Mouse (Mus musculus): ENCODE results near the gene Prrc2c. TPM values are rescaled to one million over a fixed set of nuclear protein-coding genes. Genes with fewer than 3 reads are reported as not detected.

Gene Prrc2c
- polyA plus RNA-seq, 1 experiment from 2014 or later, result 107 TPM

DNA sequence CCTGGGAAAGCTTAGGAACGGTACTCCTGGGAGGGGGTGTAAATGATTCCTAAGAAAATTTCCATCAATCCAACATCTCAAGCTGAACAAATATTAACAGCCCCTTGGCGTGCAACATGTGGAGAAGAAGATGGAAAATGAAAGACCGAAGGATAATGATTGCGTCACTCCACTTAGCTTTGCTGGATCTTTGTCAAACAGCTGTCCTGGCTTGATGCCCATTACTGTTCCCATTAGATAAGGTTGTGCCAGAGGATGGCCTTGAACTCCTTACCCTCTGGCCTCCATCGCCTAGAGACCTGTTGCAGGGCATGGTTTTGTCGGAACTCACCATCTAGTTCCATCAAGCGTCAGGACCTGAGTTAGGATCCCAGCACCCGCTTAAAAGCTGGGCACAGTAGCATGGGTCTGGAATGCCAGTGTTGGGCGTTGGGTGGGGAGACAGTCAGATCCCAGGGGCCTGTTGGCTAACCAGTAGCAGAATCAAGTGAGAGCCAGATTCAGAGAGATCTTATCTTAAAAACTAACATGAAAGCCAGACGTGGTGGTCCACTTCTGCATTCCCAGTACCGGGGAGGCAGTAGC is 80.0 kb downstream of the Prrc2c start:
- WGBS, result 81% methylated on average over 11 of the region's 11 CpGs

DNA sequence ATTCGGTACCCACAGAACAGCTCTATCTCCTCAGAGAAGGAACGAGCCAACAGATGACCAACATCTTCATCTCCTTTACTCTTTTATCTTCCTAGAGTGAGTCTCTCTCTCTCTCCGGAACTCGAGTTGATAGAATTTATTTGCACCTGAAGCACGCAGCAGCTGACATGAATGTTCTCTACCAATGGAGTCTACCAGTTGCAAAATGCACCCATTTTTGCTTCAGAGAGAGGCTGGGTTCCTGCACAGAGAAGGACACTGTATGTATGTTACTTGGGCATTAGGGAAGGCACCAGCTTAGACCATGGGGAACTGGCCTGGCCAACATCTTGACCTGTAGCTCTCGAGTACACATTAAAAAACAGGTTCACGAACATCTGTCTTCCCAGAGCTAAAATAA is 82.2 kb downstream of the Prrc2c start, which contains the start of gene Myocos:
TSS of gene Myocos (minus strand) at position 101 of the 400 bp plus-strand sequence.
- H3K9ac ChIP-seq (ENCODE audit: low read depth, low read length), result no peak within 1 kb of the TSS
- TF ChIP-seq CTCF (IDR thresholded peaks at IDR 0.05; ENCODE audit: low read depth), result no peak
- no peaks in the 10 kb centered on the region for H3K27me3 ChIP-seq (ENCODE audit: insufficient read depth, low read length)
- H3K4me2 ChIP-seq (ENCODE audit: low read length), result no peak within 1 kb of the TSS
- no peak for ATAC-seq (replicated peaks; ENCODE audit: low FRiP score, low read depth)
- H3K4me1 ChIP-seq (replicated peaks; ENCODE audit: insufficient read depth, low read length), result no peaks in the 10 kb centered on the region
- DNase-seq (ENCODE audit: low spot score), result no peak
- H3K4me3 ChIP-seq (replicated peaks; ENCODE audit: low read depth, low read length), result no peak within 1 kb of the TSS
- H3K27ac ChIP-seq, result no peak within 1 kb of the TSS
- H3K36me3 ChIP-seq (ENCODE audit: insufficient read depth, low read length), result no peaks in the 10 kb centered on the region
- 86% methylated on average over 7 of the region's 7 CpGs for WGBS
- H3K9me3 ChIP-seq (replicated peaks; ENCODE audit: low read length), result no peaks in the 10 kb centered on the region

More for the DNA sequence above, 80.0 kb downstream of the Prrc2c start:
- DNase-seq (ENCODE audit: low spot score) (no peak), ATAC-seq (replicated peaks; ENCODE audit: low FRiP score, low read depth) (no peak)
- TF ChIP-seq CTCF (IDR thresholded peaks at IDR 0.05; ENCODE audit: low read depth), result no peak
- Histone ChIP-seq H3K9me3 (replicated peaks; ENCODE audit: low read length) (no peaks in the 10 kb centered on the region), H3K36me3 (ENCODE audit: insufficient read depth, low read length) (no peaks in the 10 kb centered on the region), H3K9ac (ENCODE audit: low read depth, low read length) (no peak overlapping the region), H3K4me2 (ENCODE audit: low read length) (no peak overlapping the region), H3K27ac (no peak overlapping the region), H3K27me3 (ENCODE audit: insufficient read depth, low read length) (no peaks in the 10 kb centered on the region), H3K4me1 (replicated peaks; ENCODE audit: insufficient read depth, low read length) (no peaks in the 10 kb centered on the region), H3K4me3 (replicated peaks; ENCODE audit: low read depth, low read length) (no peak overlapping the region)

DNA sequence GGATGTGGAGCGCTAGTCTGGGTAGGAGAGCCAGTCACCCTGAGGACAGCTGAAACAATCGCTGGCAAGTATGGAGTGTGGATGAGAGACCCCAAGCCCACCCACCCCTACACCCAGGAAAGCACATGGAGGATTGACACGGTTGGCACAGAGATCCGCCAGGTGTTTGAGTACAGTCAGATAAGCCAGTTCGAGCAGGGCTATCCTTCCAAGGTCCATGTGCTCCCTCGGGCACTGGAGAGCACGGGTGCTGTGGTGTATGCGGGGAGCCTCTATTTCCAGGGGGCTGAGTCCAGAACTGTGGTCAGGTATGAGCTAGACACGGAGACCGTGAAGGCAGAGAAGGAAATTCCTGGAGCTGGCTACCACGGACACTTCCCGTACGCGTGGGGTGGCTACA is 91.9 kb downstream of the Prrc2c start:
- Histone ChIP-seq H3K36me3 (ENCODE audit: insufficient read depth, low read length) (no peaks in the 10 kb centered on the region), H3K27ac (no peak overlapping the region), H3K9ac (ENCODE audit: low read depth, low read length) (no peak overlapping the region), H3K4me3 (replicated peaks; ENCODE audit: low read depth, low read length) (no peak overlapping the region), H3K9me3 (replicated peaks; ENCODE audit: low read length) (no peaks in the 10 kb centered on the region), H3K4me2 (ENCODE audit: low read length) (no peak overlapping the region), H3K27me3 (ENCODE audit: insufficient read depth, low read length) (no peaks in the 10 kb centered on the region), H3K4me1 (replicated peaks; ENCODE audit: insufficient read depth, low read length) (no peaks in the 10 kb centered on the region)
- no peak for TF ChIP-seq CTCF (IDR thresholded peaks at IDR 0.05; ENCODE audit: low read depth)
- DNase-seq (ENCODE audit: low spot score) (no peak), ATAC-seq (replicated peaks; ENCODE audit: low FRiP score, low read depth) (no peak)
- WGBS, result 90% methylated on average over 14 of the region's 14 CpGs

DNA sequence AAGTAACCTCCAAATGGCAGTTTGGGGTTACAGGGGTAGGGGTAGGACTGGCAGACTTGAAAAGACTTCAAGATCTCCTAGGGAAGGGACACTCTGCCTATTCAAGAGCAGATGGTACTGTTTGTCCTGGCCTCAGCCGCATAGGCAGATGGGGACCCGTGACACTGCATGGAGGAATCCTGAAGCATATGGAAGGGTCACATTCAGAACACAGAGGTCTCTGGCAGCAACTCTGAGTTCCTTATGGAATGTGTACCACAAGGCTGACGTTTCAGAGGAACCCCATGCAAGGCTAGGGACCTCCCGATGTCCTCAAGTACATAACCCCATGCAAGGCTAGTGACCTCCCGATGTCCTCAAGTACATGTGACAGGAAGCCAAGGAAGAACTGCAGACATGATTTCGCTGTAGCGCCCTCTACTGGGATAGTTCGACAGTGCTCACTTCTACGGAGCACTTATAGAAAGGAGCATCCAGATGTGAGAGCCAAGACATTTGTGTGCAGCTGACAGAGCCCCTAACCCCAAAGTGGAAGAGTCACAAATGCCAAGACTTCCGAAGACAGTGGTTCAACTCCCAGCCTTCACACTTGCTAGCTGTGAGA is 94.2 kb downstream of the Prrc2c start:
- TF ChIP-seq CTCF (IDR thresholded peaks at IDR 0.05; ENCODE audit: low read depth), result no peak
- ATAC-seq (replicated peaks; ENCODE audit: low FRiP score, low read depth) (no peak), DNase-seq (ENCODE audit: low spot score) (no peak)
- Histone ChIP-seq H3K27me3 (ENCODE audit: insufficient read depth, low read length) (no peaks in the 10 kb centered on the region), H3K9me3 (replicated peaks; ENCODE audit: low read length) (no peaks in the 10 kb centered on the region), H3K4me3 (replicated peaks; ENCODE audit: low read depth, low read length) (no peak overlapping the region), H3K36me3 (ENCODE audit: insufficient read depth, low read length) (no peaks in the 10 kb centered on the region), H3K4me1 (replicated peaks; ENCODE audit: insufficient read depth, low read length) (no peaks in the 10 kb centered on the region), H3K27ac (no peak overlapping the region), H3K4me2 (ENCODE audit: low read length) (no peak overlapping the region), H3K9ac (ENCODE audit: low read depth, low read length) (no peak overlapping the region)
- WGBS, result 84% methylated on average over 10 of the region's 10 CpGs

DNA sequence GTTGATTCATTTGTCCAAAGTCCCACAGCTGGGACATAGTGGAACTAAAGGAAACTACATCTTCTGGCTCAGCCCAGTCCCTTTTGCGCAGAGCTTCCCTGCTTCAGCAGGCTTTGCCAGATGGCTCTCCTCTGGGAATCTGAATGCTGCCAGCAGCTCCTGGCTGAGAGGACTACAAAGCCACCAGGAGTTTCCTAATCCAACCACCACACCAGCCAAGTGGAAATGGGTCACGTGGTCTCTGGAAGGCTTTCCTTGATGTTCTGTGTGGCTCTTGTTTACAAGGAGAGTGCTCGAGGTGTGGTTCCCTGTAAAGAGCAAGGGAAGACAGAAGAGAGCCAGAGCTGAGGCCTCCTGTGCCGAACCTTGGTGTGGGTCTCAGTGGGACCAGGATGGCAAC is 96.6 kb downstream of the Prrc2c start:
- no peaks in the 10 kb centered on the region for H3K36me3 ChIP-seq (ENCODE audit: insufficient read depth, low read length)
- no peak overlapping the region for H3K9ac ChIP-seq (ENCODE audit: low read depth, low read length)
- ATAC-seq (replicated peaks; ENCODE audit: low FRiP score, low read depth), result no peak
- no peak overlapping the region for H3K4me3 ChIP-seq (replicated peaks; ENCODE audit: low read depth, low read length)
- no peaks in the 10 kb centered on the region for H3K4me1 ChIP-seq (replicated peaks; ENCODE audit: insufficient read depth, low read length)
- TF ChIP-seq CTCF (IDR thresholded peaks at IDR 0.05; ENCODE audit: low read depth), result no peak
- 46% methylated on average over 4 of the region's 4 CpGs for WGBS
- H3K4me2 ChIP-seq (ENCODE audit: low read length), result no peak overlapping the region
- no peaks in the 10 kb centered on the region for H3K9me3 ChIP-seq (replicated peaks; ENCODE audit: low read length)
- H3K27me3 ChIP-seq (ENCODE audit: insufficient read depth, low read length), result no peaks in the 10 kb centered on the region
- H3K27ac ChIP-seq, result no peak overlapping the region
- DNase-seq (ENCODE audit: low spot score), result no peak

DNA sequence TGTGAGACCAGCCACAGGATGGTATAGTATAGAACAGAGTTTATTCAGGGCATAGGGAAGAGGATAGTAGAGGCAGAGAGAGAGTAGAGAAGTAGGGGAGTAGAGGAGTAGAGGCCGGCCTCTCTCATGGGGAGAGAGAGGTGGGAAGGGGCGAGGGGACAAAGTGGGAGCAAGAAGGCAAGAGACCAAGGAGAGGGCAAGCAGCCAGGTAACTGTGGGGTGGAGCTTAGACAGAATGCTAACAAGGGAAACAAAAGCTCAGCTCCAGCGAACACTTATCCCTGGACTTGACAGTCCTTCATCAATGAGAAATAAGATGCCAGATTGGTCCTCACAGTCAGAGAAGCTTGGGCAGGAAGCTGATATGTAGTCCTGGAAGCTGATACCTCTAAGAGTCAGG is 97.8 kb downstream of the Prrc2c start:
- WGBS, result 62% methylated on average over 3 of the region's 3 CpGs
- no peaks in the 10 kb centered on the region for H3K9me3 ChIP-seq (replicated peaks; ENCODE audit: low read length)
- no peaks in the 10 kb centered on the region for H3K4me1 ChIP-seq (replicated peaks; ENCODE audit: insufficient read depth, low read length)
- no peak overlapping the region for H3K4me2 ChIP-seq (ENCODE audit: low read length)
- H3K9ac ChIP-seq (ENCODE audit: low read depth, low read length), result no peak overlapping the region
- H3K4me3 ChIP-seq (replicated peaks; ENCODE audit: low read depth, low read length), result no peak overlapping the region
- TF ChIP-seq CTCF (IDR thresholded peaks at IDR 0.05; ENCODE audit: low read depth), result no peak
- DNase-seq (ENCODE audit: low spot score), result peak; percentile 21
- H3K27me3 ChIP-seq (ENCODE audit: insufficient read depth, low read length), result no peaks in the 10 kb centered on the region
- no peak overlapping the region for H3K27ac ChIP-seq
- no peaks in the 10 kb centered on the region for H3K36me3 ChIP-seq (ENCODE audit: insufficient read depth, low read length)
- no peak for ATAC-seq (replicated peaks; ENCODE audit: low FRiP score, low read depth)

Measured in kidney, postnatal 0 days (tissue).